Mouse (Mus musculus) neural tube, embryonic 12.5 days (tissue): ENCODE measurements around the gene Tent5a. TPM values are rescaled to one million over a fixed set of nuclear protein-coding genes. Genes with fewer than 3 reads are reported as not detected.

ENCODE experiments used
- ATAC-seq: fragments of 200-750 bp; cut with Nextera tagmentation; 2 replicates; pipeline ENCODE4 v1.8.0; 2017; ENCODE audit warnings: low read depth, mild to moderate bottlenecking, moderate TSS enrichment, moderate library complexity; ENCODE audit not compliant: low FRiP score
- H3K27ac ChIP-seq: fragments of 300-500 bp; sonication (generic); 2 replicates; pipeline ENCODE4 v1.5.1; 2016
- H3K27me3 ChIP-seq: fragments of 300-500 bp; sonication (generic); replicated peaks from 2 replicates; pipeline ENCODE4 v1.6.1; 2016; ENCODE audit warnings: mild to moderate bottlenecking
- H3K36me3 ChIP-seq: fragments of 300-500 bp; sonication (generic); 2 replicates; pipeline ENCODE4 v1.6.1; 2016; ENCODE audit warnings: mild to moderate bottlenecking
- H3K4me1 ChIP-seq: fragments of 300-500 bp; sonication (generic); 2 replicates; pipeline ENCODE4 v1.6.1; 2016
- H3K4me2 ChIP-seq: fragments of 300-500 bp; sonication (generic); replicated peaks from 2 replicates; pipeline ENCODE4 v1.6.1; 2016; ENCODE audit warnings: mild to moderate bottlenecking
- H3K4me3 ChIP-seq: fragments of 300-500 bp; sonication (generic); 2 replicates; pipeline ENCODE4 v1.5.1; 2016
- H3K9ac ChIP-seq: fragments of 300-500 bp; sonication (generic); 2 replicates; pipeline ENCODE4 v1.6.1; 2016; ENCODE audit warnings: mild to moderate bottlenecking
- H3K9me3 ChIP-seq: fragments of 300-500 bp; sonication (generic); 2 replicates; pipeline ENCODE4 v1.6.1; 2016; ENCODE audit warnings: mild to moderate bottlenecking
- WGBS: fragments of 180-500 bp; shearing (Covaris S2); methylation state at CpG from one replicate; pipeline ENCODE4 v1.1.7; 2016; 5-methylcytosine and 5-hydroxymethylcytosine counted together
- polyA plus RNA-seq: library from polyadenylated mRNA; unstranded; fragments of >200 nt; fragmentation: Nextera tagmentation; extraction: Ambion mirVana; gene quantifications from 2 replicates; pipeline ENCODE4 v1.2.1, GENCODE M21; 2016

Tent5a gene
- polyA plus RNA-seq, 1 experiment from 2014 or later: 6.2 TPM

GRCm38 (mm10) chr9:85331521-85331920 is 4.4 kb upstream of the Tent5a start:
- Histone ChIP-seq H3K27me3 (peaks cover 5% of the 10 kb centered on the region), H3K36me3 (no peaks in the 10 kb centered on the region), H3K4me2 (no peak overlapping the region), H3K9ac (no peak overlapping the region), H3K4me1 (peaks cover 4% of the 10 kb centered on the region; the same call in 1 of the 2 replicates), H3K27ac (no peak overlapping the region), H3K4me3 (no peak overlapping the region), H3K9me3 (no peaks in the 10 kb centered on the region)
- no peak for ATAC-seq
- 73% methylated on average over 2 of the region's 2 CpGs for WGBS

GRCm38 (mm10) chr9:85328259-85328658 is 1.1 kb upstream of the Tent5a start:
- peak overlapping the region; percentile 73 for H3K4me3 ChIP-seq
- H3K27me3 ChIP-seq: peaks cover 13% of the 10 kb centered on the region
- H3K9ac ChIP-seq: peak overlapping the region; percentile 57
- H3K27ac ChIP-seq: no peak overlapping the region
- no peaks in the 10 kb centered on the region for H3K36me3 ChIP-seq
- ATAC-seq: peak; percentile 55
- peak overlapping the region; percentile 95 for H3K4me2 ChIP-seq
- no peaks in the 10 kb centered on the region for H3K9me3 ChIP-seq
- H3K4me1 ChIP-seq: peaks cover 8% of the 10 kb centered on the region; the same call in 1 of the 2 replicates
- 2% methylated on average over 16 of the region's 16 CpGs for WGBS

DNA sequence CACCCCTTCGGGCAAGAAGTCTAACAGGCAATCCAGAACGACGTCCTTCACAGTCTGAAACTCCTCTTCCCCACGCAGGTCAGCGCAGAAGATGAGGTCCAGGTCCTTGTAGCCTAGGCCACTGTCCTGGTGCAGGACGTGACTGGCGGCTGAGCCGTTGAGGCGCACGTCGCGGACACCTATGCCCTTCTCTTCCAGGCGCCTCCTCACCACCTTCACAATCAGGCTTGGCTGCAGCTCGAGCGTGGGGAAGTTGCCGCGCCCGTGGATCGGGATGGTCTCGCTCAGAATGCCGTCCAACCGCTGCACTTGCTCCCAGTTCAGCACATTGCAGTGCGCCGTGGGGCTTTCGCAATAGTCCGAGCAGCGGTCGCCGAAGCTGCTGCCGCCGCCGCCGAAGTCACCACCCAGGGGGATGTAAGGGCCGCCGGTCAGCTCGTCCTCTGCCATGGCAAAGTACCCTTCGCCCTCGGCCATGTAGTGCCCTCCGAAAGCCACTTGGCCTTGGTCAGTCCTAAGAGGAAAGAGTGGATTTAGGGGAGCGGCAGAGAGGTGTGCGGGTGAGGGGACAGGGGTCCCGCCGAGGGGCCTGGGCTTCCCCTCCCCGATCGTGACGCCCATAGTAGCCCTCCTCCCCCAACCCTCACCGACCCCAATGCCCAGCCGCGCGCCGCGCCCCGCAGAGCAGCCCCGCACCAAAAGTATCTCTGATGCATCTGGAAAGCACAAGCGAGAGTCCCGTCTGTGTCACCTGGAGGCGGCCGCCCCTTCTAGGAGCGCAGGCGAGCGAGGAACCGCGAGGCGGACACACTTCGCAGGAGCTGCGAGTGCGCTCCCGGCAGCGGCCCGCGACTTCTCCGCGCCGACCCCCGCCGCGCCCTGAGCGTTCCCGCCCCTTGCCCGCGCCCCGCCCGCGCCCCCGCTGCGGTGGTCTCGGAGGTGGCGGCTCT is 581 bp downstream of the Tent5a start:
- under 1% methylated on average over 88 of the region's 88 CpGs for WGBS
- H3K4me3 ChIP-seq: peak overlapping the region; percentile 73
- H3K9ac ChIP-seq: peak overlapping the region; percentile 57
- H3K36me3 ChIP-seq: no peaks in the 10 kb centered on the region
- no peak overlapping the region for H3K27ac ChIP-seq
- peaks cover 13% of the 10 kb centered on the region for H3K27me3 ChIP-seq
- peak; percentile 51 for ATAC-seq
- H3K4me2 ChIP-seq: peak overlapping the region; percentile 95
- peaks cover 8% of the 10 kb centered on the region; the same call in 1 of the 2 replicates for H3K4me1 ChIP-seq
- H3K9me3 ChIP-seq: no peaks in the 10 kb centered on the region

DNA sequence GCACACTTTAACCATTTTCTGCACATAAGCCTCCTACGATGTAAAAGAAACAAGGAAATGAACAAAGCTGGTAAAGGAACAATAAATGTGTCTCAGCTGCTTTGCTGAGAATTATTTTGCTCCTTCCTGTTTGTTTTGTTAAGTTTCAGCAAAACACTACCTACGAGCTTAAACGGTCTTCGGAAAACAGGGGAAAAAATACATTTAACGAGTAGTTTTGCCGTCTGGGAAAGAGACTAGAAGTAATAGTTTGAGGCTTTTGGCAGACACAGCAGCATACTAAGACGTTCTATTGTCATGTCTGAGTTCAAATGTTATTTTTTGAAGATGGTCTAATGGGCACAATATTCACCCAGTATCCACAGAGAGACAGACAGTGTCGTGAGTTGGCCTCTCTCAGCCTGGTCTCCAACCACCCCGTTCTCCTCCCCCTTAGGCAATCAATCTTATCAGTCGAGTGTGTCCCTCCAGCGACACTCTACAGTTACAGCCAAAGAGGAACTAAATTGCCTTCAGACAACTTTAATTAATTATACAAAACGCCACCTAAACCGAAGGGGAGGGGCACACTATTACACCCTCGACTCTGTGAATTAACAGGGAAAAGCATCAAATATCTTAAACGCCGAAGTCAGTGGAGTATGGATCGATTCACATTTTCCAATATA is 1.8 kb downstream of the Tent5a start:
- WGBS: 38% methylated on average over 17 of the region's 17 CpGs
- Histone ChIP-seq H3K27ac (no peak overlapping the region), H3K4me2 (peak overlapping the region; percentile 95), H3K36me3 (no peaks in the 10 kb centered on the region), H3K9me3 (no peaks in the 10 kb centered on the region), H3K9ac (no peak overlapping the region), H3K4me3 (peak overlapping the region; percentile 73), H3K4me1 (peaks cover 8% of the 10 kb centered on the region; the same call in 1 of the 2 replicates), H3K27me3 (peaks cover 13% of the 10 kb centered on the region)
- no peak for ATAC-seq

DNA sequence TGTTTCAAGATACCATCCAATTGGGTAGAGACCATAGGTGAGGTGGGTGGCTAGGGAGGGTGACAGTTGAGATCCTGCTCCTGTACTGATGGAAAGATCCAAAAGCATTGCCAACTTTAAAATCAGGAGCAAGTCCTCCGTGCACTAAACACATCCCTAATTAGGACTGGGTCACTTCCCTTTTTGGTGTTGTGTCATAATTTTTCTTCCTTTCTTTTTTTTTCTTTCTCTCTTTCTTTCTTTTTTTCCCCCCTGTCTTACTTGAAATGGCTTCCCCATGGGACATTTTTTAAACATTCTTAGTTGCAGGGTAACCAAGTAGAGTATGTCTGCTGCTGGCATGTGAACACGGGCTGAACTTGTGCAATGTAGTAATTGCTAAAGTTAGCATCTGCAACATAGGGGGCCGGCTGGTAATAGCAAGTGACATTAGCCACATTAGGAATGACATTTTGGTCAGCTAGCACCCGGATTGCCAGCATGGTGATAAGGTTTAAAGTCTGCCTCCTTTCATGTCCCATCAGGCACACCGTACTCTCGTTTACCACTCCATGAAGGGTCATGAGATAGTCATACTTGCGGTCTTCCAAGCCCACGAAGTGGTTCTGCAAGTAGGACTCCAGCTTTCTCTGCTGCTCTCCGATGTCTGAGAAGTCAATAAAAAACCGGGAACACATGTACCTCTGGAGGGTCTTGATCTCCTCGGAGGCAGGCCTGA is 2.8 kb downstream of the Tent5a start:
- no peaks in the 10 kb centered on the region for H3K36me3 ChIP-seq
- ATAC-seq: no peak
- H3K9me3 ChIP-seq: no peaks in the 10 kb centered on the region
- peaks cover 13% of the 10 kb centered on the region for H3K27me3 ChIP-seq
- no peak overlapping the region for H3K9ac ChIP-seq
- H3K4me1 ChIP-seq: peaks cover 8% of the 10 kb centered on the region; the same call in 1 of the 2 replicates
- WGBS: 81% methylated on average over 11 of the region's 11 CpGs
- peak overlapping the region; percentile 95 for H3K4me2 ChIP-seq
- no peak overlapping the region for H3K4me3 ChIP-seq
- no peak overlapping the region for H3K27ac ChIP-seq

DNA sequence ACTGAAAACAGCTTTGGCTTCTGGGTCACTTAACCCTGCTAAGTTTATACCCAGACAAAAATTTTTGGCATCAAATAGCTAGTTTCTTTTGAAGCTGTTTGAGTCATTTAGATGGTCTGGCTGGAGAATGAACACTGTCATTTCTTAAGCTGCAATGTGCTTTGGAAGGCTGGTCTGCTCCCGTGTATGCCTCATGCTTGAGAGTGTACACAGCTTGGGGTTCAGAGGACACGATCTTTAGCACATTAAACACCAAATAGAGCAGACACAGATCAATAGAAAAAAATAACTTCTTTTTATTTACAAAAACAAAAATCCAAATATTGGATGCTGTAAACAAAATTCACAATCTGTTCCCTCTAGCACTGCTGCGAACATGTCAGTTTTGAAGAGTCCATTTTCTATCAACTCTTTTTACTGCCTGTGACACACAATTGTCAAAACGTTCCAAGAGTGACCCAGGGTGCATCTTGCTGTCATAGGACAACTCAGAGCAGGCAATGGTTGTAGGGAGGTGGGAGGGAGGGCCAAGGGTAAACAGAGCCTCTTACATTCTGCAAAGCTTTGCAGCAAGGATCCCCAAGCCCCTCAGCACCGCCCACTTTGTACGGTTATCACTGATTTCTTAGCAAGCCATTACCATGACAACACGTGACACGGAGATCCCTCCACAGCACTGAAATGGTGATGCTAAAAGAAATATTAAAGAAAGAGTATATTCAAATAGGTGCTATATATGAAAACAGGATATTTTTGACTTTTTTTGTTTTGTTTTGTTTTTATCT is 6.8 kb downstream of the Tent5a start:
- H3K4me1 ChIP-seq: no peaks in the 10 kb centered on the region
- no peak overlapping the region for H3K4me3 ChIP-seq
- H3K27ac ChIP-seq: no peak overlapping the region
- H3K36me3 ChIP-seq: no peaks in the 10 kb centered on the region
- ATAC-seq: no peak
- no peak overlapping the region for H3K4me2 ChIP-seq
- no peak overlapping the region for H3K9ac ChIP-seq
- no peaks in the 10 kb centered on the region for H3K27me3 ChIP-seq
- 63% methylated on average over 8 of the region's 8 CpGs for WGBS
- H3K9me3 ChIP-seq: no peaks in the 10 kb centered on the region

GRCm38 (mm10) chr9:85316122-85316521 is 11.0 kb downstream of the Tent5a start:
- H3K4me3 ChIP-seq: no peak overlapping the region
- H3K9me3 ChIP-seq: no peaks in the 10 kb centered on the region
- WGBS: 56% methylated on average over 1 of the region's 1 CpGs
- no peaks in the 10 kb centered on the region for H3K36me3 ChIP-seq
- ATAC-seq: no peak
- H3K4me2 ChIP-seq: no peak overlapping the region
- no peak overlapping the region for H3K9ac ChIP-seq
- H3K27me3 ChIP-seq: no peaks in the 10 kb centered on the region
- no peak overlapping the region for H3K27ac ChIP-seq
- no peaks in the 10 kb centered on the region for H3K4me1 ChIP-seq

DNA sequence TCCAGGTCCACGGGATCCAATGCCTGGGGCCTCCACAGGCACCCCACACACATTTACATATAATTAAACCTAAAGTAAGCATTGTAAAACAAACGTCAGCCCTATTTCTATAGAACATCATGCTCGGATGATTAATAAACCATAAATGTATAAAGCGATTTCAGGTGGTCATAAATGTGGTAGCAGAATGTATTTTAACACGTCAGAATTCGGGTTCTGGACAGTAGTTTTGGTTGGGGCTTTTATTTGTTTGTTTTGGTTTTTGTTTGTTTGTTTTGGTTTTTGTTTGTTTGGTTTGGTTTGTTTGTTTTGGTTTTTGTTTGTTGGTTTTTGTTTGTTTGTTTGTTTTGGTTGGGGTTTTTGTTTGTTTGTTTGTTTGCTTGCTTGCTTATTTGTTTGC is 14.7 kb downstream of the Tent5a start, which contains the start of gene Gm11114:
Gene Gm11114 (plus strand): TSS at position 301 of the 400 bp plus-strand sequence.
- H3K9ac ChIP-seq: no peak within 1 kb of the TSS
- no peaks in the 10 kb centered on the region for H3K36me3 ChIP-seq
- 85% methylated on average over 6 of the region's 6 CpGs for WGBS
- H3K4me3 ChIP-seq: no peak within 1 kb of the TSS
- no peak within 1 kb of the TSS for H3K4me2 ChIP-seq
- ATAC-seq: no peak
- no peaks in the 10 kb centered on the region for H3K9me3 ChIP-seq
- no peak within 1 kb of the TSS for H3K27ac ChIP-seq
- H3K27me3 ChIP-seq: no peaks in the 10 kb centered on the region
- H3K4me1 ChIP-seq: no peaks in the 10 kb centered on the region

GRCm38 (mm10) chr9:85303378-85303777 is 23.8 kb downstream of the Tent5a start:
- no peaks in the 10 kb centered on the region for H3K27me3 ChIP-seq
- no peak overlapping the region for H3K27ac ChIP-seq
- H3K4me1 ChIP-seq: no peaks in the 10 kb centered on the region
- no peak overlapping the region for H3K4me2 ChIP-seq
- H3K36me3 ChIP-seq: no peaks in the 10 kb centered on the region
- H3K9ac ChIP-seq: no peak overlapping the region
- H3K4me3 ChIP-seq: no peak overlapping the region
- WGBS: 93% methylated on average over 3 of the region's 3 CpGs
- no peaks in the 10 kb centered on the region for H3K9me3 ChIP-seq
- no peak for ATAC-seq

GRCm38 (mm10) chr9:85302849-85303248 is 24.3 kb downstream of the Tent5a start:
- H3K9me3 ChIP-seq: no peaks in the 10 kb centered on the region
- no peak overlapping the region for H3K9ac ChIP-seq
- 84% methylated on average over 4 of the region's 4 CpGs for WGBS
- no peak overlapping the region for H3K27ac ChIP-seq
- no peak overlapping the region for H3K4me3 ChIP-seq
- H3K4me1 ChIP-seq: no peaks in the 10 kb centered on the region
- no peaks in the 10 kb centered on the region for H3K36me3 ChIP-seq
- H3K4me2 ChIP-seq: no peak overlapping the region
- ATAC-seq: no peak
- H3K27me3 ChIP-seq: no peaks in the 10 kb centered on the region

GRCm38 (mm10) chr9:85274114-85274513 is 53.0 kb downstream of the Tent5a start:
- H3K27me3 ChIP-seq: no peaks in the 10 kb centered on the region
- no peaks in the 10 kb centered on the region for H3K9me3 ChIP-seq
- no peak overlapping the region for H3K9ac ChIP-seq
- no peak overlapping the region for H3K4me2 ChIP-seq
- no peak overlapping the region for H3K27ac ChIP-seq
- H3K4me1 ChIP-seq: no peaks in the 10 kb centered on the region
- no peaks in the 10 kb centered on the region for H3K36me3 ChIP-seq
- WGBS: 85% methylated on average over 2 of the region's 2 CpGs
- no peak overlapping the region for H3K4me3 ChIP-seq
- ATAC-seq: no peak
